Comparison of ENCODE assay signal across 8 mouse cellular contexts in genomic region chr12:100282025-100282885, GRCm38 (mm10).
DNase-seq lines count a peak whose midpoint lies in the region; ATAC-seq and TF ChIP-seq lines count a peak whose summit lies in the region.

No protein-coding gene starts in this region.

- H3K27me3 ChIP-seq in embryonic facial prominence, embryonic 11.5 days (ENCODE audit: control insufficient read depth, insufficient read depth, low read length): no peaks in the 10 kb centered on the region
- no peaks in the 10 kb centered on the region for H3K27me3 ChIP-seq in hindbrain, embryonic 11.5 days (ENCODE audit: control insufficient read depth, insufficient read depth, low read length)
- H3K27me3 ChIP-seq in liver, postnatal 0 days (ENCODE audit: insufficient read depth, low read length): no peaks in the 10 kb centered on the region

- no peak overlapping the region for H3K4me2 ChIP-seq in embryonic facial prominence, embryonic 11.5 days (ENCODE audit: low read depth, low read length)
- no peak overlapping the region for H3K4me2 ChIP-seq in hindbrain, embryonic 11.5 days (replicated peaks; ENCODE audit: low read depth, low read length)
- no peak overlapping the region for H3K4me2 ChIP-seq in liver, postnatal 0 days (ENCODE audit: low read depth, low read length)

- TF ChIP-seq EP300 in liver, postnatal 0 days (IDR thresholded peaks at IDR 0.05; ENCODE audit: low read depth): no peak

- TF ChIP-seq CTCF in liver, postnatal 0 days (IDR thresholded peaks at IDR 0.05; ENCODE audit: low read depth): no peak

- 32% methylated on average over 8 of the region's 8 CpGs for WGBS in embryonic facial prominence, embryonic 11.5 days
- WGBS in hindbrain, embryonic 11.5 days: 54% methylated on average over 8 of the region's 8 CpGs
- 46% methylated on average over 8 of the region's 8 CpGs for WGBS in liver, postnatal 0 days (ENCODE audit: insufficient replicate concordance)

- H3K36me3 ChIP-seq in embryonic facial prominence, embryonic 11.5 days (replicated peaks; ENCODE audit: control insufficient read depth, insufficient read depth, low read depth, low read length): no peaks in the 10 kb centered on the region
- no peaks in the 10 kb centered on the region for H3K36me3 ChIP-seq in hindbrain, embryonic 11.5 days (ENCODE audit: control insufficient read depth, insufficient read depth, low read length)
- H3K36me3 ChIP-seq in liver, postnatal 0 days (replicated peaks; ENCODE audit: insufficient read depth, low read length): no peaks in the 10 kb centered on the region

- no peaks in the 10 kb centered on the region for H3K9me3 ChIP-seq in embryonic facial prominence, embryonic 11.5 days (replicated peaks; ENCODE audit: control insufficient read depth, low read length)
- H3K9me3 ChIP-seq in hindbrain, embryonic 11.5 days (ENCODE audit: control insufficient read depth, low read length): no peaks in the 10 kb centered on the region
- no peaks in the 10 kb centered on the region for H3K9me3 ChIP-seq in liver, postnatal 0 days (ENCODE audit: low read length)

- peak overlapping the region; percentile 34; the same call in 1 of the 2 replicates for H3K9ac ChIP-seq in embryonic facial prominence, embryonic 11.5 days (replicated peaks; ENCODE audit: low read length)
- H3K9ac ChIP-seq in hindbrain, embryonic 11.5 days (ENCODE audit: low read depth, low read length): peak overlapping the region; percentile 34
- no peak overlapping the region for H3K9ac ChIP-seq in liver, postnatal 0 days (replicated peaks)

- H3K4me1 ChIP-seq in embryonic facial prominence, embryonic 11.5 days (ENCODE audit: control insufficient read depth, insufficient read depth, low read length): peaks cover 4% of the 10 kb centered on the region; the same call in 1 of the 2 replicates
- H3K4me1 ChIP-seq in hindbrain, embryonic 11.5 days (replicated peaks; ENCODE audit: control insufficient read depth, insufficient read depth, low read length): peaks cover 7% of the 10 kb centered on the region
- H3K4me1 ChIP-seq in liver, postnatal 0 days (ENCODE audit: insufficient read depth): peaks cover 19% of the 10 kb centered on the region

- peak; percentile 62; the same call in 1 of the 2 replicates for ATAC-seq in embryonic facial prominence, embryonic 11.5 days (replicated peaks; ENCODE audit: insufficient number of reproducible peaks, low FRiP score, low TSS enrichment, low read depth)
- ATAC-seq in hindbrain, embryonic 11.5 days (ENCODE audit: low FRiP score): peak; percentile 73
- ATAC-seq in liver, postnatal 0 days: peak; percentile 42
- peak; percentile 85 for ATAC-seq in neutrophil, adult 5-6 weeks (ENCODE audit: extremely low read depth, insufficient number of reproducible peaks, low FRiP score, poor library complexity, severe bottlenecking)

- H3K27ac ChIP-seq in embryonic facial prominence, embryonic 11.5 days (replicated peaks; ENCODE audit: low read depth, low read length): peak overlapping the region; percentile 52
- peak overlapping the region; percentile 81 for H3K27ac ChIP-seq in hindbrain, embryonic 11.5 days (ENCODE audit: low read depth, low read length)
- peak overlapping the region; percentile 8; the same call in 1 of the 2 replicates for H3K27ac ChIP-seq in liver, postnatal 0 days (ENCODE audit: low read depth)

- H3K4me3 ChIP-seq in embryonic facial prominence, embryonic 11.5 days (ENCODE audit: low read depth, low read length): no peak overlapping the region
- no peak overlapping the region for H3K4me3 ChIP-seq in hindbrain, embryonic 11.5 days (ENCODE audit: low read depth, low read length)
- H3K4me3 ChIP-seq in liver, postnatal 0 days (ENCODE audit: low read depth, low read length): no peak overlapping the region

- peak; percentile 69 for DNase-seq in layer of hippocampus, adult 9-11 months
- no peak for DNase-seq in layer of hippocampus, adult 18-20 months (ENCODE audit: low spot score in 2 of 2)
- peak; percentile 66 for DNase-seq in embryonic facial prominence, embryonic 11.5 days (ENCODE audit: low spot score)
- DNase-seq in hindbrain, embryonic 11.5 days (ENCODE audit: low spot score): peak; percentile 59
- DNase-seq in liver, postnatal 0 days: no peak
- DNase-seq in right cerebral cortex, postnatal 36 days (ENCODE audit: low spot score in 2 of 2): no peak
- DNase-seq in cerebellum, adult 9-11 months: no peak

Comparison
In these comparisons a context has a peak if more than half of its experiments do, and no peak if none do; other contexts are left out.
1. DNase-seq: peak in layer of hippocampus, adult 9-11 months (single experiment), embryonic facial prominence, embryonic 11.5 days (single experiment) and hindbrain, embryonic 11.5 days (single experiment); none in layer of hippocampus, adult 18-20 months (0 of 2), liver, postnatal 0 days (single experiment), right cerebral cortex, postnatal 36 days (0 of 2) and cerebellum, adult 9-11 months (single experiment).
2. H3K27ac ChIP-seq: peak in every context shown above with its lines; median percentile 81 in hindbrain, embryonic 11.5 days; 52 in embryonic facial prominence, embryonic 11.5 days; 8 in liver, postnatal 0 days.
3. Peak in every context shown above with its lines, with median percentiles within 50 percentile points of each other: ATAC-seq.